Mouse (Mus musculus) lung, postnatal 0 days (tissue): ENCODE measurements around the gene Taldo1.

ENCODE experiments used
- CTCF ChIP-seq: IDR thresholded peaks from 2 replicates; pipeline ENCODE4 v1.5.1; 2016; ENCODE audit warnings: antibody characterized with exemption, mild to moderate bottlenecking
- EP300 ChIP-seq: IDR thresholded peaks from 2 replicates; pipeline ENCODE4 v1.6.1; 2016; ENCODE audit warnings: antibody characterized with exemption, mild to moderate bottlenecking, control low read depth

GRCm38 (mm10) chr7:141434464-141434863 is 42.5 kb downstream of the Taldo1 start:
- TF ChIP-seq CTCF (no peak), EP300 (no peak)
